Mouse (Mus musculus): ENCODE data around the gene Parp12.

GRCm38 (mm10) chr6:39131480-39131879 is 13.3 kb upstream of the Parp12 start:
- TF ChIP-seq CTCF (IDR thresholded peaks at IDR 0.05; ENCODE audit: low read depth, low read length) (no peak), GATA1 (IDR thresholded peaks at IDR 0.05; ENCODE audit: borderline replicate concordance, low read length) (no peak)

All from G1E (cell line).